Comparison of ENCODE assay signal across 13 mouse cellular contexts in genomic region chr1:135574451-135575208, GRCm38 (mm10). TPM values are rescaled to one million over a fixed set of nuclear protein-coding genes. Genes with fewer than 3 reads are reported as not detected.
DNase-seq lines count a peak whose midpoint lies in the region.
"Had no signal": no experiment of that assay in that cellular context is flagged by ENCODE, and none has a peak within 500 bp of the region (broad histone marks: within the 10 kb centered on the region; RNA-seq: fewer than 3 reads in every experiment).

No protein-coding gene starts in this region.

- intact Hi-C loops in gastrocnemius, postnatal 14 days (cut with DNase I; ENCODE audit: low total_unique reads) = no loop called here
- intact Hi-C loops in heart, postnatal 25 days (cut with DNase I) = loop anchor here (2.0 kb wide), 1 partner anchor 18 kb away; no protein-coding TSS in a partner anchor
- intact Hi-C loops in left cerebral cortex, postnatal 25 days (cut with DNase I) = no loop called here

- peak; percentile 40 for DNase-seq in adrenal gland, postnatal 14 days
- DNase-seq in adrenal gland, adult (ENCODE audit: inconsistent age in 2 of 2, low spot score in 1 of 2) = no peak
- peak; percentile 27 for DNase-seq in NIH3T3 (ENCODE audit: low read depth)
- DNase-seq in gastrocnemius, postnatal 14 days = peak; percentile 25
- DNase-seq in heart, postnatal 25 days (ENCODE audit: low spot score) = peak; percentile 19
- no peak for DNase-seq in left cerebral cortex, postnatal 25 days (ENCODE audit: low spot score in 2 of 2)
- DNase-seq in ovary, postnatal 14 days (ENCODE audit: low spot score) = no peak
- no peak for DNase-seq in thymus, postnatal 10 days (ENCODE audit: low spot score in 2 of 2)
- DNase-seq: adrenal gland, postnatal 10 days; cerebellum, adult 8-10 months; layer of hippocampus, postnatal 36 days; midbrain, embryonic 14.5 days; thymus, adult 2 months had no signal

RNA-seq across cellular contexts. Expression of gene Nav1, which starts 32.5 kb away (rescaled TPM):
- 20.6 and 24.8 TPM in 2 replicates for total RNA-seq in adrenal gland, postnatal 14 days (2021)
- 10 to 100 TPM; 13.6 to 15.6 TPM for total RNA-seq in gastrocnemius, postnatal 14 days (2021)
- 10 to 100 TPM; 19.6 to 19.8 TPM for total RNA-seq in heart, postnatal 25 days (2021)
- 10 to 100 TPM; 70.1 to 71.4 TPM for total RNA-seq in left cerebral cortex, postnatal 25 days (2021)

Comparison
In these comparisons a context has a peak if more than half of its experiments do, and no peak if none do; other contexts are left out.
1. DNase-seq: peak in adrenal gland, postnatal 14 days (single experiment), NIH3T3 (single experiment), gastrocnemius, postnatal 14 days (single experiment) and heart, postnatal 25 days (single experiment); none in adrenal gland, adult (0 of 2), left cerebral cortex, postnatal 25 days (0 of 2), ovary, postnatal 14 days (single experiment) and thymus, postnatal 10 days (0 of 2).